Comparison of ENCODE assay signal across 10 mouse cellular contexts in genomic region chr7:136487556-136487955, GRCm38 (mm10).
"Had no signal": no experiment of that assay in that cellular context is flagged by ENCODE, and none has a peak within 500 bp of the region (broad histone marks: within the 10 kb centered on the region; RNA-seq: fewer than 3 reads in every experiment).

No protein-coding gene starts in this region.

- H3K4me3 ChIP-seq: left cerebral cortex, adult 2 months; liver, embryonic 15.5 days had no signal

- H3K9ac ChIP-seq: liver, embryonic 15.5 days had no signal

- H3K27ac ChIP-seq: left cerebral cortex, adult 2 months; liver, embryonic 15.5 days; stomach, postnatal 0 days had no signal

- H3K4me2 ChIP-seq: liver, embryonic 11.5 days; liver, embryonic 15.5 days had no signal

- DNase-seq: kidney, adult 8-10 months; kidney, postnatal 25 days; lung, adult 2 months; lung, postnatal 36 days; thymus, postnatal 4 days had no signal

- H3K36me3 ChIP-seq: liver, embryonic 15.5 days had no signal

- ATAC-seq: lung, postnatal 0 days had no signal

- H3K9me3 ChIP-seq: liver, embryonic 15.5 days had no signal

- H3K4me1 ChIP-seq: liver, embryonic 15.5 days had no signal

- H3K27me3 ChIP-seq: liver, embryonic 15.5 days had no signal
